Mouse (Mus musculus): ENCODE measurements around the gene Nop2.

DNA sequence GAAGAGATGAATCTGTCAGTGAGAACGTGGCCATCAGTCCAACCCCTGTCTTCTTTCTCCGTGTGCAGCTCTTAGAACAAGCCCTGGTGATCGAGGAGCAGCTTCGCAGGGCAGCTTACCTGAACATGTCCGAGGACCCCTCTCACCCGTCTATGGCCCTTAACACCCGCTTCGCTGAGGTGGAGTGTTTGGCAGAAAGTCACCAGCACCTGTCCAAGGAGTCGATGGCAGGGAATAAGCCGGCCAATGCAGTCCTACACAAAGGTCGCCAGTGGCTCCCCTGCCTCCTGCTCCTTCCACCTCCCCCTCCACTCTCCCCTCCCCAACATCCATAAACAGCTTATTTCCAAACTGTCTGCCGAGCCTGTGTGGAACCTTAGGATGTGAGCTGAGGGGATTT lies 3.0 kb upstream of the Nop2 start:
- TF ChIP-seq EP300 (IDR thresholded peaks at IDR 0.05) (no peak), CTCF (IDR thresholded peaks at IDR 0.05) (no peak)

Measured in lung, postnatal 0 days (tissue).